Mouse (Mus musculus) left cerebral cortex, adult 2 months (tissue): ENCODE measurements around the gene Cxcl10. TPM values are rescaled to one million over a fixed set of nuclear protein-coding genes. Genes with fewer than 3 reads are reported as not detected.
"Not testable (repeated sequence)": the region's sequence is repeated elsewhere in the genome, so short reads cannot be mapped to it uniquely, and the experiment has no call there.

Source experiments
- DNase-seq, 2 experiments: peaks; one replicate each; pipeline ENCODE4 v3.0.0; 2021 to 2022; ENCODE audit warnings: low spot score in 2 of 2, mixed read lengths in 1 of 2; ENCODE audit errors: extremely low spot score in 1 of 2
- H3K27ac ChIP-seq: fragments of 200-600 bp; 2 replicates; pipeline ENCODE4 v1.8.1; 2022
- H3K4me3 ChIP-seq: fragments of 200-600 bp; 2 replicates; pipeline ENCODE4 v1.8.1; 2022
- CTCF ChIP-seq: fragments of 200-600 bp; IDR thresholded peaks from 2 replicates; pipeline ENCODE4 v1.8.1; 2022; ENCODE audit warnings: antibody characterized with exemption, mild to moderate bottlenecking, moderate library complexity
- intact Hi-C: fragments of 180-260 bp; cut with DNase I; formaldehyde crosslinking; loops from one replicate; pipeline ENCODE4 v1.15.1; 2025
- total RNA-seq, 2 experiments: library from RNA; stranded (reverse); gene quantifications; 2 replicates each; pipeline ENCODE4 v1.2.3; 2021

Cxcl10 gene
- total RNA-seq, 2 experiments from 2014 or later: not detected

DNA sequence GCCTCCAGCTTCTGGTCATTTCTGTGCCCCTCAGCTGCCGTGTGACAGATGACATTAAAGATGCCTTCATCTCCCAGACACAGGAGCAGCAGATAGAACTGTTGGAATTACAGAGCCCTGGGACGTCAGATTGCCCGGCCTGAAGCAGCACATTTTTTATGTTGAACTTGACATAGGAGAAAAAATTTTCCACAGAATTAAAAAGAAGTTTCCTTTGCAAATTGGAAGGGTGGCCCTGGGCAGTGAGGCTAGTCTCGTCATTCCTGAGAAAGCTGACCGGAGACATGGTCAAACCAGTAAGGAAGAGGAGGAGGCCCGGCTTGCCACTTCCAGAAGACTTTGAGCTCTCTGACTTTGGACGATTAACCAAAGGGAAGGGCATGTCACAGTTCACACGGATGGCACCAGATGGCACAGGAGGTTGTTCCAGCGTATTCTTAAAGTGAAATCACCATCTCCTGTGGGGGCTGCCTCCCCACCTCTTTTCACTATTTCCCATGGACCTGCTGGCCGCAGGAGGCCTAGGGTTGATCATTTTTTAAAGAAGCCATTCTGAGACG, 16.5 kb upstream of the Cxcl10 start:
- no peak for DNase-seq
- no peak overlapping the region for H3K27ac ChIP-seq
- intact Hi-C loops: no loop called here
- H3K4me3 ChIP-seq: no peak overlapping the region
- no peak for TF ChIP-seq CTCF

DNA sequence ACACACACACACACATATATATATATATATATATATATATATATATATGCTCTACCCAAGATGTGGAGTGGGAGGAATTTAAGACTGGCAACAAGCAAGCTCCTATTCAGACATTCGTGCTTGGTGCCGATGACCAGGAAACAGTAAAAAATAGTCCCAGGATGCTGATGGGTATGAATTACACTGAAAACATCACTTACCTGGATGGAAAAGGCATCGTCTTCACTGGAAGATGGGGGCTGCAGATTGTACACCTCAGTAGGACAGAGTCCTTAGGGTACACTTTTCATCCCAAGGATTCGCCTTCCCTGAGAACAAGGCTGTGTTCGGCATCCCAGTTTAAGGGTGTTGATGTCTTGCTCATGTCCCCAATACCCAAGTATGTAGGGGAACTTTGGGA, 15.3 kb upstream of the Cxcl10 start:
- no peak overlapping the region for H3K4me3 ChIP-seq
- no peak overlapping the region for H3K27ac ChIP-seq
- no peak for TF ChIP-seq CTCF
- no peak for DNase-seq
- intact Hi-C loops: no loop called here

DNA sequence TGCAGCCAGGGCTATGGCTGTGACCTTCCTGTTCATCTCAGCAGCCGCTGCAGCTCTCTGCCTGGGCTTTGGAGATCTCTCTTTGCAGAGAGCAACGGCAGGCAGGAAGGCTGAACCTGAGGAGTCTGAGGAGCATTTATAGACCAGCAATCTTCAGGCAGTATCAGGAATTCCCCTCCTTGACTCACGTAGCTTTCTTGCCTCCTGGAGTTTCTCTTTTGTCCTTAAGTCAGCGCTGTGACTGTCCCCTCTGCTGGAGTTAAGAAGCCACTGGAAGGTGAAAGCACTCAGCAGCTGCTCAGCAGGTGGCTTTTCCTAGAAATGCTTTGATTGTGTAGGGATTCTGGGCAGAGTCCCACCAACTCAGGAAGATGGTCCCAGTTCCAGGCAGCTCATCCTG, 14.5 kb upstream of the Cxcl10 start:
- no peak for DNase-seq
- TF ChIP-seq CTCF: no peak
- H3K27ac ChIP-seq: no peak overlapping the region
- H3K4me3 ChIP-seq: no peak overlapping the region
- intact Hi-C loops: no loop called here

DNA sequence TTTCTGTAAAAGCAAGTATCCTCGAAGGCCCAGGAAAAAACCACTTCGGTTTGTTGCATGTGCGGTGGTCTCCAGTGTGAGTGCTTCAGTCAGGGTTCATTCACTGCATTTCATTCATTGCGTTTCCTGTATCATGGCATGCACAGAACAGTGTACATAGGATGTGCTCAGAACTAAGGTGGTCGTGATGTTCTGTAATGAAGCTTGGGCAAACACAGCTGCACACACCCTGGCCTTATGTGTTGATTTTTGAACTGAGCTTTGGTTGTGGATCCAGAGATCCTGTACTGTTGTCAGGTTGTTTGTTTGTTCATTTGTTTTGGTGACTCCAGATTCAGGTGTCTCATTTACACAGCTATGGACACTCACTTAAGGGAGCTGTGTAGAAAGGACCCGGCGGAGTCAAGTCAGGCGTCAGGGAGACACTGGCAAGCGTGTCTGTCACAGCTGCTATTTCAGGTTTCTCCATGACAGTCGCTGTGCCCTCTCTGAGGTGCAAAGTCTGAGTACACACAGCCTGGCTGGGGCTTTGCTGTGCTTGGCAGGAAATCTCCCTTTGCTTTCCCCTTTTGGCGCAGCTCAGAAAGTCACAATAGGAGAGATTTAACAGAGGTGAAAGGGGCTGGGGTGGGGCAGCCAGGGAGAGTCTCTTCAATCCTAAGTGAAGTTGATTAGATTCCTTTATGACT, 10.2 kb upstream of the Cxcl10 start:
- intact Hi-C loops: no loop called here
- Histone ChIP-seq H3K27ac (no peak overlapping the region), H3K4me3 (no peak overlapping the region)
- DNase-seq: no peak
- no peak for TF ChIP-seq CTCF

DNA sequence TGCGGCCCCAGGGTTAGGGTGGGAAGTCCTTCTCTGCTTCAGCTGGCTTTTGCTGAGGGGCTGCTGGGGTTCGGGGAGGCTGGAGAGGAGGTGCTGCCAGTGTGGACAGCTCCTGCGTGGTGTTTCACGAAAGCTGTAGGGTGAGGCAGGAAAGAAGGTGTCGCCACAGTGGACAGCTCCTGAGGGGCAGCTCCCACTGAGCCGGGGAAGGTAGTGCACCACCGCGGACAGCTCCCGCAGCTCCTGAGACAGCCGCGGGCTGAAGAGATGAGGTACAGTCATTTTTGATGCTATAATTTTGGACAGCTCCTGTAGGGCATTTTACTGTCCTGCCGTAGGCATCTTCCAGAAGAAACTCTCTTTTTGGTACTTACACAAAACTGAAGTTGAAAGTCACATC, 9.3 kb upstream of the Cxcl10 start:
- H3K4me3 ChIP-seq: no peak overlapping the region
- no peak for DNase-seq
- intact Hi-C loops: no loop called here
- no peak overlapping the region for H3K27ac ChIP-seq
- TF ChIP-seq CTCF: no peak

DNA sequence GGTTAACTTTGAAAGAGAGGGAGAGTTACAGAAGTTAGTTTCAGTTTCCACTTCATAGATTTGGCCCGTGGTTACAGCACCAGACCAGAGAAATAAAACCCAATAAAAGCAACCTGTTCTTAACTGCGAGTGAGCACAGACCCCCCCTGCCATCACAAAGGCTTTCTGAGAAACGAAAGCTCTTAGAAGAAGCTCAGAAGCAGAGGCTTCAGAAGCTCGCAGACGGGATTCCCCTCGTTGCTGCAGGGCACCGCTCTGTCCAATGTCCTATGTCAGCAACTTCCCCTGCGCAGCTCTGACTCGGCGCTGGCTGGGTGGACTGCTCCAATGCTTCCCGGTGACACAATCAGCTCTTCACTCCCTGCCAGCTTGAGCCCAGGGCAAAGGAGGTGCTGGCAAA, 4.8 kb upstream of the Cxcl10 start:
- H3K4me3 ChIP-seq: peak overlapping the region; percentile 34
- no peak for DNase-seq
- intact Hi-C loops: no loop called here
- TF ChIP-seq CTCF: no peak
- no peak overlapping the region for H3K27ac ChIP-seq

DNA sequence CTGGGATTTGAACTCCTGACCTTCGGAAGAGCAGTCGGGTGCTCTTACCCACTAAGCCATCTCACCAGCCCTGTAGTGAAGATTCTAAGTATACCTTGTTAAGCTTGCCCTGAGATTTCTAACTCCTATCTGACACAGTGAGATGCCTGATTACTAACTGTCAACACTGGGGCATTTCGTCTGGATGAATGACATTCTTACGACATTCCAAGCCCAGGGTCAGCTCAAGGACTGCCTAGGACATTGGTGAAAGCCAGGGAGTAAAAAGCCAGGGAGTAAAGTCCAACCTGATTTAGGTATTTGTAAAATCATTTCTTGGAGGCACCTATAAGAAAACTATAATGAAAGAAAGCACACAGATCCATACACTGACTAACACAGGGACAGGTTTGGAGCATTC, 4.0 kb upstream of the Cxcl10 start:
- DNase-seq, intact Hi-C loops, H3K4me3 ChIP-seq, H3K27ac ChIP-seq: not testable (repeated sequence)

DNA sequence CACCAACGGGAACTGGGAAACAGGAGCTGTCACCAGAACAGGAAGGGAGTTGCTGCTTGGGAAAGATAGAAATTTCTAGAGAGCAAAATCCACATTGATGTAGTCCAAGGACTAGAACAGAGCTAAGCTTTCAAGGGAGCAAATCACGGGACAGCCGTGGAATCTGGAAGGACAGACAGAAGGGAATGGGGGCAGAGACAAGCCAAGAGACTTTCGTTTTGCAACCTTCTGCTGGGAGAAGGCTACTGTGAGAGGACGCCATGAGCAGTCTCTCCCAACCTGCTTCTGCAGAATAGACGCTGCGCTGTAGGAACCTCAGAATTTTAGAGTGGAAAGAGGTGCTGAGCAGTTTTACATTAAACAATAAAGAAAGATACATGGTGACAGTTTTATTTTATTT, 1.0 kb upstream of the Cxcl10 start:
- no peak for TF ChIP-seq CTCF
- H3K27ac ChIP-seq: no peak overlapping the region
- no peak for DNase-seq
- no peak overlapping the region for H3K4me3 ChIP-seq
- intact Hi-C loops: no loop called here

DNA sequence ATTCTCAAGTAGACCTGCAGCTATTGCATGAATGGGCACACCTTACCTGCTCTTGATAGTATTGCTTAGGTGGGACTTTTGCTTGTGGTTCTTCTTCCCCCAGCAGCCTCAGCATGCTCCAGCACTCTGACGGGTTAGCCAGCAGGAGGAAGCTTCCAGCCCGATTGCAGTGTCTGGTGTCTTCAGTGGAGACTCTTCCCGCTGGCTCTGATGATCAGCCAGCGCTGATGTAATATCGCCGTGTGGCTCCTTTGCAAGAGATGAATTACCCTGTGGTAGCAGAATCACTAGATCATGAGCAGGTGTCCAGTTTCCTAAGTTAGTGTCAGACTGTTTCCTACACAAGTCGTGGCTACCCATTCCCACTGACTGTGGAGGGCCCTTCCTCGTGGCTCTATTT, 3.7 kb downstream of the Cxcl10 start:
- H3K27ac ChIP-seq: no peak overlapping the region
- no peak overlapping the region for H3K4me3 ChIP-seq
- DNase-seq: no peak
- intact Hi-C loops: no loop called here
- TF ChIP-seq CTCF: no peak

DNA sequence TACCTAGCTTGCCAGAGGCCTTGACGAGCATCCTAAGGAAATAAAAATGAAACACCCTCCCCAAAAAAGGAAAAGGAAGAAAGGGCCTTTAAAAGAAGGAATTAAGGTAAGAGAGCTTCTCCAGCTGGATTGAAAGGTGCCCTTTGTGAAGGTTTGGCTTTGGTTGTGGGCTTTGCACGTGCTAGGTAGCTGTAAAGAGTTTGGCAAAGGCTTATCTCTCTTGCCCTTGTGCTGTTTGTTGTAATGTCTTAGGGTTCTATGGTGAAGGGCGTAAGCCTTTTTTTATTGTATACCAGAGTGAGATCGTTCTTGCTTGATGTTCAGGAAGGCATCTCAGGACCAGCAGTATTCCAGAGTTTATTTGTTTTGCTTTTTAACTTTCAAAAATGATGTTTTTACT, 8.1 kb downstream of the Cxcl10 start:
- no peak for DNase-seq
- no peak overlapping the region for H3K27ac ChIP-seq
- intact Hi-C loops: no loop called here
- TF ChIP-seq CTCF: no peak
- H3K4me3 ChIP-seq: no peak overlapping the region

DNA sequence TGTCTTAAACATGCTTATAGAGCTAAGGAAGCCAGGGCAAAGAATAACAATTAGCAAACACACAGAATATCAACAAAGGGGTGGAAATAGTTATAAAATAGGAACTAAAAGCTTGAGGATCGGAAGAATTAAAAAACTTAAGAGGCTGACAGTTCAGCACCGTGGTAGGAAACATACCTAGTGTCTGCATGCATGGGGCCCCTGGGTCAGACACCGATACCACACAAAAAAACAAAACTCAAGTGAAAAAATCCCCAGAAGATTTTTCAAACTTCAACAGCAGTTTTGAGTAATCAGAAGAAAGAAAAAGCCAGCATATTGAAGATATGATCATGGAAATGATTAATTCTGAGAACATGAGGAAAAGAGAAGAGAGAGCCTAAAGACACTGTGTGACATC, 11.9 kb downstream of the Cxcl10 start:
- TF ChIP-seq CTCF: no peak
- no peak for DNase-seq
- intact Hi-C loops: no loop called here
- Histone ChIP-seq H3K27ac (no peak overlapping the region), H3K4me3 (no peak overlapping the region)

DNA sequence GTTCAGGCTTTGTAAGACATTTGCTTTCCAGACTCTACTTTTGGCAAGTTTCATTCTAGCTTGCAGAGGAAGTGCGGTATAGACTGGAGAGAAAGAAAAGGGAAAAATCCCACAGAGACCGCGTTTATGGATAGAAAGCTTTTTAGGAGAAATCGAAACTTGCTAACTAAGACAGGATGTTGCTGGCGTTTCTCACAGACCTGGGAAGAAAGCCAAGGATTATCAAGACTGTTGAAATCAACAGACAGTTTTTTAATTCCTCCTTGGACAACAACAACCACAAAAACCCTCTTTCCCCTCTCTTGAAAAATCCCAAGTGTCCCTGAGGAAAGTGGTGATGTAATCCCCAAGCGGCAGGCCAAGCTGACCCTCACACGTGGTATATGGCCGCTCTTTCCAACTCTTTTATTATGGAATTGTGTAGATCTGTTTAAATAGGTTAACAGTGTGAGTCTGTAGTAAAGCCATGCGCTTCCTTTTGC, 16.3 kb downstream of the Cxcl10 start:
- TF ChIP-seq CTCF: no peak
- no peak for DNase-seq
- H3K27ac ChIP-seq: no peak overlapping the region; the same call in 1 of the 2 replicates

More for the DNA sequence above, 16.3 kb downstream of the Cxcl10 start:
- peak overlapping the region; percentile 32 for H3K4me3 ChIP-seq
- intact Hi-C loops: no loop called here
